ENCODE assay signal across 45 mouse cellular contexts in genomic region chr16:38401468-38401867, GRCm38 (mm10). TPM values are rescaled to one million over a fixed set of nuclear protein-coding genes. Genes with fewer than 3 reads are reported as not detected.
"Had no signal": no experiment of that assay in that cellular context is flagged by ENCODE, and none has a peak within 500 bp of the region (broad histone marks: within the 10 kb centered on the region; RNA-seq: fewer than 3 reads in every experiment).

No protein-coding gene starts in this region.

- H3K9me3 ChIP-seq: limb, embryonic 10.5 days; limb, embryonic 12.5 days; limb, embryonic 13.5 days; limb, embryonic 15.5 days; liver, embryonic 12.5 days; liver, embryonic 13.5 days; liver, embryonic 15.5 days; lung, embryonic 15.5 days; megakaryocyte, embryonic 14.5 days; midbrain, embryonic 10.5 days; midbrain, embryonic 12.5 days; midbrain, embryonic 13.5 days; midbrain, embryonic 15.5 days; neural tube, embryonic 12.5 days had no signal

- H3K4me2 ChIP-seq: limb, embryonic 12.5 days; limb, embryonic 13.5 days; limb, embryonic 15.5 days; liver, embryonic 11.5 days; liver, embryonic 12.5 days; liver, embryonic 13.5 days; liver, embryonic 15.5 days; lung, embryonic 14.5 days; lung, embryonic 15.5 days; midbrain, embryonic 11.5 days; midbrain, embryonic 12.5 days; midbrain, embryonic 13.5 days; midbrain, embryonic 15.5 days; neural tube, embryonic 12.5 days had no signal

- H3K4me3 ChIP-seq: limb, embryonic 10.5 days; limb, embryonic 12.5 days; limb, embryonic 13.5 days; limb, embryonic 15.5 days; liver, embryonic 12.5 days; liver, embryonic 13.5 days; liver, embryonic 15.5 days; lung, embryonic 15.5 days; megakaryocyte, embryonic 14.5 days; midbrain, embryonic 10.5 days; midbrain, embryonic 12.5 days; midbrain, embryonic 13.5 days; midbrain, embryonic 15.5 days; myocyte; neural tube, embryonic 12.5 days had no signal

- ATAC-seq: liver, embryonic 12.5 days; liver, postnatal 0 days; lung, postnatal 0 days; midbrain, embryonic 13.5 days; midbrain, embryonic 15.5 days; midbrain, embryonic 16.5 days had no signal

- H3K36me3 ChIP-seq: limb, embryonic 10.5 days; limb, embryonic 12.5 days; limb, embryonic 13.5 days; limb, embryonic 15.5 days; liver, embryonic 12.5 days; liver, embryonic 13.5 days; liver, embryonic 15.5 days; lung, embryonic 15.5 days; midbrain, embryonic 10.5 days; midbrain, embryonic 12.5 days; midbrain, embryonic 13.5 days; midbrain, embryonic 15.5 days; neural tube, embryonic 12.5 days had no signal

- DNase-seq: left cerebral cortex, postnatal 4 days; liver; liver, embryonic 13.5 days; liver, postnatal 0 days; lung, adult 18-20 months; lung, adult 2 months; lung, embryonic 14.5 days; lung, postnatal 10 days; lung, postnatal 14 days; lung, postnatal 36 days; lung, postnatal 4 days; midbrain, embryonic 14.5 days had no signal

- H3K9ac ChIP-seq: limb, embryonic 12.5 days; limb, embryonic 13.5 days; limb, embryonic 15.5 days; liver, embryonic 12.5 days; liver, embryonic 13.5 days; liver, embryonic 14.5 days; liver, embryonic 15.5 days; liver, postnatal 0 days; lung, embryonic 14.5 days; lung, embryonic 15.5 days; midbrain, embryonic 12.5 days; midbrain, embryonic 13.5 days; midbrain, embryonic 15.5 days; neural tube, embryonic 12.5 days had no signal

- H3K27ac ChIP-seq: limb, embryonic 10.5 days; limb, embryonic 12.5 days; limb, embryonic 13.5 days; limb, embryonic 15.5 days; liver, embryonic 12.5 days; liver, embryonic 13.5 days; liver, embryonic 14.5 days; liver, embryonic 15.5 days; lung, embryonic 15.5 days; macrophage; midbrain, embryonic 10.5 days; midbrain, embryonic 12.5 days; midbrain, embryonic 13.5 days; neural tube, embryonic 12.5 days had no signal

- H3K27me3 ChIP-seq: limb, embryonic 12.5 days; limb, embryonic 13.5 days; limb, embryonic 15.5 days; liver, embryonic 13.5 days; liver, embryonic 15.5 days; lung, embryonic 15.5 days; megakaryocyte, embryonic 14.5 days; midbrain, embryonic 12.5 days; midbrain, embryonic 13.5 days; midbrain, embryonic 15.5 days; neural tube, embryonic 12.5 days had no signal

RNA-seq across cellular contexts. Expression of gene Pla1a, which starts 31.5 kb away (rescaled TPM):
- total RNA-seq: megakaryocyte progenitor cell, adult 5-6 weeks; megakaryocyte-erythroid progenitor cell, adult 5-6 weeks; monocyte, adult 5-6 weeks had no signal
- polyA plus RNA-seq: macrophage had no signal

RNA-seq across cellular contexts. Expression of gene Popdc2, which starts 39.5 kb away (rescaled TPM):
- total RNA-seq: monocyte, adult 5-6 weeks had no signal
- polyA plus RNA-seq: macrophage had no signal

RNA-seq across cellular contexts. Expression of gene Cd80, which starts 53.9 kb away (rescaled TPM):
- total RNA-seq: megakaryocyte-erythroid progenitor cell, adult 5-6 weeks had no signal

RNA-seq across cellular contexts. Expression of gene Gm21987, which starts 54.6 kb away (rescaled TPM):
- total RNA-seq: left cerebral cortex, postnatal 10 days; left cerebral cortex, postnatal 14 days; left cerebral cortex, postnatal 36 days; left cerebral cortex, postnatal 4 days; liver, adult 2 months; megakaryocyte progenitor cell, adult 5-6 weeks; megakaryocyte, adult 5-6 weeks; megakaryocyte-erythroid progenitor cell, adult 5-6 weeks; midbrain, postnatal 0 days; monocyte, adult 5-6 weeks had no signal
- polyA plus RNA-seq: limb, embryonic 10.5 days; limb, embryonic 11.5 days; limb, embryonic 12.5 days; limb, embryonic 13.5 days; limb, embryonic 14.5 days; liver, adult 2 months; liver, embryonic 11.5 days; liver, embryonic 12.5 days; liver, embryonic 13.5 days; liver, embryonic 14.5 days; liver, embryonic 15.5 days; liver, embryonic 16.5 days; liver, postnatal 0 days; lung, adult 2 months; lung, embryonic 14.5 days; lung, embryonic 15.5 days; lung, postnatal 0 days; macrophage; midbrain, embryonic 10.5 days; midbrain, embryonic 11.5 days; midbrain, embryonic 12.5 days; midbrain, embryonic 13.5 days; midbrain, embryonic 14.5 days; midbrain, embryonic 15.5 days; midbrain, embryonic 16.5 days; midbrain, postnatal 0 days; neural tube, embryonic 11.5 days; neural tube, embryonic 12.5 days had no signal
